Mouse (Mus musculus): ENCODE results near the gene Spock1. TPM values are rescaled to one million over a fixed set of nuclear protein-coding genes. Genes with fewer than 3 reads are reported as not detected.

The Spock1 gene
- total and polyA plus RNA-seq, 2 experiments from 2014 or later = 64.6 to 69.4 TPM

DNA sequence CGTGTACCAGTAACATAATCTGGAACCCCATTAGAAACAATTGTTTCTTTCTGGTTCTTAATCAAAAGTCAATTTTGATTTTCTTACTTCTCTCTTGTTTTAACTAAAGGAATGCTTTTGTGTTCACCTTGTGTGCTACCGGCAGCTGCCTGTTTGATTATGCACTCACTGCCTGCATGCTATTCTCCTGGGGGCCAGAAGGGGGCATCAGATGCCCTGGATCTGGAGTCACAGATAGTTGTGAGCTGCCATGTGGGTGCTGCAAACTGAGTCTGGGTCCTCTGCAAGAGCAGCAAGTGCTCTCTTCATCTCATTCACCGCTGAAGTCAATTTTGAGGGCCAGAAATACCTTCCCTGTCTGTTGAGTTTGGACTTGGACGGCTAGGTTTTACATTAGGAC lies 476.3 kb downstream of the Spock1 start:
- H3K9me3 ChIP-seq (ENCODE audit: low read length) = no peaks in the 10 kb centered on the region
- no peak overlapping the region for H3K27ac ChIP-seq (ENCODE audit: low read depth, low read length)
- H3K9ac ChIP-seq = no peak overlapping the region
- DNase-seq = no peak
- no peaks in the 10 kb centered on the region for H3K27me3 ChIP-seq (ENCODE audit: insufficient read depth, low read length)
- H3K4me3 ChIP-seq (ENCODE audit: low read depth, low read length) = no peak overlapping the region
- H3K4me1 ChIP-seq (ENCODE audit: insufficient read depth) = no peaks in the 10 kb centered on the region
- 88% methylated on average over 4 of the region's 4 CpGs for WGBS
- no peak for ATAC-seq
- no peaks in the 10 kb centered on the region; the same call in 1 of the 2 replicates for H3K36me3 ChIP-seq (ENCODE audit: insufficient read depth)
- no peak overlapping the region for H3K4me2 ChIP-seq (ENCODE audit: low read depth)
- no peak for TF ChIP-seq CTCF (IDR thresholded peaks at IDR 0.05; ENCODE audit: low read depth)

DNA sequence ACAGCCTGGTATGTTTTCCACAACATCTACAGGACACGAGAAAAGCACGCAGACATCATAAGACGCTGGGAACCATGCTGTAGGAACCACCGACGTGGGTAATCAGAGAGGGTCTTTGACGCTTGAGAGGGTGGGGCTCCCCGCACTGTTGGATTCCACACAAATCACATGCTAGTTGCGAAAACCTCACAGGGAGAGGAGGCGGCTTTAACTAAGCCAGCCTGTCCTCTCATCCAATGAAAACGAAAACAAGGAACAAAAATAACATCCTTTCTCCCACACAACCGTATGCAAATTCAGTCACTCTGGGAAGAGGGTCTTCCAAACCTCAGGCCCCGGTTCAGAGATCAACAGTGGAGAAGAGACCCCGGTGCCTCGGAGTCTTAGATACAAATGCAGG lies 479.3 kb downstream of the Spock1 start:
- no peak for ATAC-seq
- Histone ChIP-seq H3K4me2 (ENCODE audit: low read depth) (no peak overlapping the region), H3K36me3 (ENCODE audit: insufficient read depth) (no peaks in the 10 kb centered on the region; the same call in 1 of the 2 replicates), H3K4me1 (ENCODE audit: insufficient read depth) (no peaks in the 10 kb centered on the region), H3K9ac (no peak overlapping the region), H3K27ac (ENCODE audit: low read depth, low read length) (no peak overlapping the region), H3K9me3 (ENCODE audit: low read length) (no peaks in the 10 kb centered on the region), H3K27me3 (ENCODE audit: insufficient read depth, low read length) (no peaks in the 10 kb centered on the region), H3K4me3 (ENCODE audit: low read depth, low read length) (no peak overlapping the region)
- no peak for TF ChIP-seq CTCF (IDR thresholded peaks at IDR 0.05; ENCODE audit: low read depth)
- 73% methylated on average over 14 of the region's 14 CpGs for WGBS
- DNase-seq = no peak

DNA sequence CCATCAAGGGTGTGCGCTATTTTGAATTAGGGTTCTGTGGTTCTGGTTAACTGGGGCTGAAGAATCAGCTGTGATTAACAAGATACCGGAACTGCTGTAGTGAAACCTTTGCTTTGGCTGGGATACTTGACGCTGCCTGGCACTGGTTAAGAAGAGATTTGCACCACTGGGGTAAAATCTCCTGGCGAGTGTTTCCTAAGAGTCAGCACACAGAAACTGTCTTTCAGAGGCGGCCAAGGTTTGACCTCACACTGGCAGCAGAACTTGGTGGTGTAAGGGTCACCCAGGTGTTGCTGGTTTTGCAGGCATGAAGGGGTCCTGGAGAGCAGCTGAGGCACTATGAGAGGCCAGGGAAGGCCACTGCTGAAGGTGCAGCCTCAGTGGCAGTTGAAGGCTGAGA lies 489.4 kb downstream of the Spock1 start:
- Histone ChIP-seq H3K36me3 (ENCODE audit: insufficient read depth) (no peaks in the 10 kb centered on the region), H3K4me2 (ENCODE audit: low read depth) (no peak overlapping the region), H3K4me3 (ENCODE audit: low read depth, low read length) (no peak overlapping the region), H3K9ac (no peak overlapping the region), H3K9me3 (ENCODE audit: low read length) (no peaks in the 10 kb centered on the region), H3K4me1 (ENCODE audit: insufficient read depth) (no peaks in the 10 kb centered on the region), H3K27ac (ENCODE audit: low read depth, low read length) (no peak overlapping the region), H3K27me3 (ENCODE audit: insufficient read depth, low read length) (no peaks in the 10 kb centered on the region)
- TF ChIP-seq CTCF (IDR thresholded peaks at IDR 0.05; ENCODE audit: low read depth) = no peak
- no peak for DNase-seq
- 89% methylated on average over 5 of the region's 5 CpGs for WGBS
- ATAC-seq = no peak

DNA sequence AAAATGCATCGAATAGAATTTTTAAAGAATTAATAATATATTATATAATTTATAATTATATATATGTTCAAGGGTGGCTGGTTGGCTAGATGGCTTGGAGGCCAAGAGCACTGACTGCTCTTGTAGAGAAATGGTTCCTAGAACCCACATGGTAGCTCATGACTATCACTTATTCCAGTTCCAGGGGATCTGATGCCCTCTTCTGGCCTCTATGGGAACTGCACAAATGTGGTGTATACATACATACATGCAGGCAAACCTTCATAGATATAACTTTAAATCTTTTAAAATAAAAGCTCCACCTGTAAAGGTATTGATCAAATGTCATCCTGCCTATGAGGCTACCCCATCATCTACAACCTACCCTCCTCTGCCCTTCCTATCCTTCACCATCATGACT lies 493.4 kb downstream of the Spock1 start:
- Histone ChIP-seq H3K9me3 (ENCODE audit: low read length) (no peaks in the 10 kb centered on the region), H3K4me2 (ENCODE audit: low read depth) (no peak overlapping the region), H3K36me3 (ENCODE audit: insufficient read depth) (no peaks in the 10 kb centered on the region), H3K9ac (no peak overlapping the region), H3K27me3 (ENCODE audit: insufficient read depth, low read length) (no peaks in the 10 kb centered on the region), H3K27ac (ENCODE audit: low read depth, low read length) (no peak overlapping the region), H3K4me3 (ENCODE audit: low read depth, low read length) (no peak overlapping the region), H3K4me1 (ENCODE audit: insufficient read depth) (no peaks in the 10 kb centered on the region)
- 0 out of 2 replicates have a peak, but pooled peaks have one; percentile 21 for TF ChIP-seq CTCF (IDR thresholded peaks at IDR 0.05; ENCODE audit: low read depth)
- 97% methylated on average over 1 of the region's 1 CpGs for WGBS
- ATAC-seq (no peak), DNase-seq (no peak)

DNA sequence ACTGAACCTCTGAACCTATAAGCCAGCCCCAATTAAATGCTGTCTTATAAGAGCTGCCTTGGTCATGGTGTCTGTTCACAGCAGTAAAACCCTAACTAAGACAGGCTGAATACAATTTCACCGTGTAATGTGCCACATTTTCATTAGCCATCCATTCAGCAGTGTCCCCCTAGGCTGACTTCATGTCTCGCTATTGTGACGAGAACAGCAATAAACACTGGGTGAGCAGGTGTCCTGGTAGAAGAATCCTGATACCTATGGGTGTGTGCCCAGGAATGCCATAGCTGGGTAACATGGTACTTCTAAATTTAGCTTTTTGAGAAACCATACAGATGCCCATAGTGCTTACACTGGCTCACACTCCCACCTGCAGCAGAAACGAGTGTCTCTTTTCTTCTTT lies 500.5 kb downstream of the Spock1 start:
- WGBS = 84% methylated on average over 4 of the region's 4 CpGs
- H3K9me3 ChIP-seq (ENCODE audit: low read length) = no peaks in the 10 kb centered on the region

DNA sequence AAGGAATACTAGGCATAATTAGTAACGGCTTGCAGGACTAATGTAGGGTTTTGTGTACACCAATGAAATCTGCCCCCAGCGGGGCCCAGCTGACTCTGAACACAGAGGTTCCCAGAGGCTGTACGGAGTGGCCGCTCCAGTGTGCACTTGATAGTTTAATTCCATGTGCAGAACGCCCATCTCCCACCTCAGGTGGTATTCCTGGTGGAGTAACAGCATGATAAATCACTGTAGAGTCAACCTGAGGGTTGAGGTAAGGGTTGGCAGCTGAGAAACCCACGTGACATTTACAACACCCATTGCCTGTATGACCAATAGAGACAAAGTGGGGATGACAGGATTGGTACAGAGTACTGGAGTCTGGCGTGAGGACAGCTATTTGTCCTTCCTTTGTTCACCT lies 505.7 kb downstream of the Spock1 start:
- TF ChIP-seq CTCF (IDR thresholded peaks at IDR 0.05; ENCODE audit: low read depth) = no peak
- Histone ChIP-seq H3K27ac (ENCODE audit: low read depth, low read length) (no peak overlapping the region), H3K36me3 (ENCODE audit: insufficient read depth) (no peaks in the 10 kb centered on the region), H3K9me3 (ENCODE audit: low read length) (no peaks in the 10 kb centered on the region), H3K4me2 (ENCODE audit: low read depth) (no peak overlapping the region), H3K9ac (no peak overlapping the region), H3K27me3 (ENCODE audit: insufficient read depth, low read length) (no peaks in the 10 kb centered on the region), H3K4me1 (ENCODE audit: insufficient read depth) (no peaks in the 10 kb centered on the region), H3K4me3 (ENCODE audit: low read depth, low read length) (no peak overlapping the region)
- 84% methylated on average over 7 of the region's 7 CpGs for WGBS
- no peak for DNase-seq
- ATAC-seq = no peak

More for the DNA sequence above, 500.5 kb downstream of the Spock1 start:
- Histone ChIP-seq H3K4me1 (ENCODE audit: insufficient read depth) (no peaks in the 10 kb centered on the region), H3K9ac (no peak overlapping the region), H3K4me2 (ENCODE audit: low read depth) (no peak overlapping the region), H3K4me3 (ENCODE audit: low read depth, low read length) (no peak overlapping the region), H3K27ac (ENCODE audit: low read depth, low read length) (no peak overlapping the region), H3K36me3 (ENCODE audit: insufficient read depth) (no peaks in the 10 kb centered on the region), H3K27me3 (ENCODE audit: insufficient read depth, low read length) (no peaks in the 10 kb centered on the region)
- DNase-seq (no peak), ATAC-seq (no peak)
- no peak for TF ChIP-seq CTCF (IDR thresholded peaks at IDR 0.05; ENCODE audit: low read depth)

DNA sequence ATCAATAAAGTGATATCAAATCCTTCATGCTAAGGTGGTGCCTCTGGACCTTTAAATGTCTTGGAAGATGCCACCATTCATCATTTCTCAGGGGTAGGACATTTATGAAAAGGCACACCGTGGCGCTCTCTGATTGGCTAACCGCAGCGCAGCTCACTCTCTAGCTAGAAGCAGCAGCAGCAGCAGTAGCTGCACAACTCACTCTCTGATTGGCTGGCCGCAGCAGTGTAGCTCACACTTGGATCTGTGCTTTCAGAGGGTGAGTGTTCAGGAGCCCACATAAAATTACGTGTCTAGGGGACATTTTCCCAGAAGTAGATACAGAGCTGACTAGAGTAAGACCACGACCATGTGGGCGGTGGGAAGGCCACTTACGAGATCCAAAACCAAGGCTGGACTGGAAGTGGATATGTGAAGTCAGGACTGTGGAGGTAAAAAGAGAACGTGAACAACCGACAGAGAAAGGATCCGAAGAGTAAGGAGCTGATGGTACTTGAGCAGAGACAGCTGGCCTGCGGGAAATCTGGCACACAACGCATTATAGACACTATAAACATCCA lies 535.9 kb downstream of the Spock1 start:
- TF ChIP-seq CTCF (IDR thresholded peaks at IDR 0.05; ENCODE audit: low read depth) = no peak
- Histone ChIP-seq H3K4me1 (ENCODE audit: insufficient read depth) (no peaks in the 10 kb centered on the region), H3K4me2 (ENCODE audit: low read depth) (no peak overlapping the region), H3K4me3 (ENCODE audit: low read depth, low read length) (no peak overlapping the region), H3K36me3 (ENCODE audit: insufficient read depth) (no peaks in the 10 kb centered on the region), H3K9me3 (ENCODE audit: low read length) (no peaks in the 10 kb centered on the region), H3K27ac (ENCODE audit: low read depth, low read length) (no peak overlapping the region), H3K27me3 (ENCODE audit: insufficient read depth, low read length) (no peaks in the 10 kb centered on the region), H3K9ac (no peak overlapping the region)
- no peak for DNase-seq
- no peak for ATAC-seq
- 89% methylated on average over 14 of the region's 14 CpGs for WGBS

Other genes with a start within 250 kb of the Spock1 start
- gene Klhl3, start 205.3 kb upstream of the Spock1 start, total RNA-seq (2014; rRNA removed) = 11.9 and 12.2 TPM in 2 replicates
- 7.6 and 12.6 TPM in 2 replicates for gene Klhl3, start 205.3 kb upstream of the Spock1 start, polyA plus RNA-seq (2015; fragmentation: Nextera tagmentation; extraction: Ambion mirVana)
- gene Hnrnpa0, start 220.2 kb upstream of the Spock1 start, total RNA-seq (2014; rRNA removed) = 197 and 234 TPM in 2 replicates
- 76.5 and 86.6 TPM in 2 replicates for gene Hnrnpa0, start 220.2 kb upstream of the Spock1 start, polyA plus RNA-seq (2015; fragmentation: Nextera tagmentation; extraction: Ambion mirVana)
- 20.0 and 26.0 TPM in 2 replicates for gene Idnk, start 249.3 kb upstream of the Spock1 start, total RNA-seq (2014; rRNA removed)
- gene Idnk, start 249.3 kb upstream of the Spock1 start, polyA plus RNA-seq (2015; fragmentation: Nextera tagmentation; extraction: Ambion mirVana) = 46.9 and 49.9 TPM in 2 replicates